Mouse (Mus musculus) ES-E14 (cell line): Measurements from ENCODE around the gene Grasp. TPM values are rescaled to one million over a fixed set of nuclear protein-coding genes. Genes with fewer than 3 reads are reported as not detected.

Source experiments
- DNase-seq: peaks from one replicate; pipeline ENCODE4 v3.0.0-alpha.2; 2013; ENCODE audit warnings: low read depth, low spot score
- H3K27ac ChIP-seq: 2 replicates; pipeline ENCODE4 v1.5.1; 2012; ENCODE audit warnings: low read depth, mild to moderate bottlenecking, low read length, moderate library complexity, mixed read lengths; ENCODE audit not compliant: poor library complexity, insufficient read depth, severe bottlenecking
- H3K36me3 ChIP-seq: 2 replicates; pipeline ENCODE4 v1.6.1; 2012; ENCODE audit warnings: mild to moderate bottlenecking, low read length, moderate library complexity, mixed read lengths; ENCODE audit not compliant: control insufficient read depth, poor library complexity, insufficient read depth, severe bottlenecking
- H3K4me1 ChIP-seq, 2 experiments: fragments of 150-350 bp in 1 of 2; sonication (generic) in 1 of 2; 2 replicates each; pipeline ENCODE4 v1.6.1; 2012; ENCODE audit warnings: low read length in 2 of 2, mild to moderate bottlenecking in 1 of 2, mixed read lengths in 1 of 2; ENCODE audit not compliant: control insufficient read depth in 2 of 2, insufficient read depth in 2 of 2, poor library complexity in 1 of 2
- H3K4me3 ChIP-seq, 2 experiments: fragments of 150-350 bp in 1 of 2; sonication (generic) in 1 of 2; 2 replicates each; pipeline ENCODE4 v1.5.1; 2012; ENCODE audit warnings: low read length in 2 of 2, low read depth in 1 of 2, mild to moderate bottlenecking in 1 of 2, mixed read lengths in 1 of 2; ENCODE audit not compliant: insufficient read depth in 1 of 2, poor library complexity in 1 of 2, severe bottlenecking in 1 of 2
- H3K9ac ChIP-seq: 2 replicates; pipeline ENCODE4 v1.6.1; 2012; ENCODE audit warnings: low read depth, mild to moderate bottlenecking, low read length, mixed read lengths; ENCODE audit not compliant: poor library complexity, insufficient read depth, severe bottlenecking
- H3K9me3 ChIP-seq: fragments of 150-350 bp; sonication (generic); 2 replicates; pipeline ENCODE4 v1.6.1; 2012; ENCODE audit warnings: low read depth, mild to moderate bottlenecking, low read length; ENCODE audit not compliant: control insufficient read depth, insufficient read depth
- CHD2 ChIP-seq: IDR thresholded peaks from 2 replicates; pipeline ENCODE4 v1.6.1; 2014; ENCODE audit warnings: mild to moderate bottlenecking, low read depth, low read length, inconsistent platforms
- HCFC1 ChIP-seq: IDR thresholded peaks from 2 replicates; pipeline ENCODE4 v1.6.1; 2012; ENCODE audit warnings: low read length, inconsistent platforms, borderline replicate concordance; ENCODE audit not compliant: insufficient read depth
- MAFK ChIP-seq: IDR thresholded peaks from 2 replicates; pipeline ENCODE4 v1.6.1; 2014; ENCODE audit warnings: mild to moderate bottlenecking, low read depth, low read length, inconsistent platforms; ENCODE audit not compliant: insufficient read depth
- ZC3H11A ChIP-seq: IDR thresholded peaks from 2 replicates; pipeline ENCODE4 v1.6.1; 2012; ENCODE audit warnings: low read depth, mild to moderate bottlenecking, inconsistent platforms, low read length, borderline replicate concordance
- ZNF384 ChIP-seq: IDR thresholded peaks from 2 replicates; pipeline ENCODE4 v1.6.1; 2012; ENCODE audit warnings: low read depth, low read length, inconsistent platforms
- in situ Hi-C, 2 experiments: fragments of 600-800 bp; cut with MboI; formaldehyde crosslinking; loops; one replicate each; pipeline ENCODE4 v1.15.1; 2025; ENCODE audit warnings: low sequenced_read_pairs in 2 of 2, inconsistent platforms in 1 of 2; ENCODE audit not compliant: unreplicated experiment in 2 of 2
- total RNA-seq: library from RNA; depleted of rRNA; stranded (reverse); fragments of 300-350 nt; gene quantifications from 2 replicates; pipeline ENCODE4 v1.2.3, GENCODE M21; 2012

The Grasp gene
- total RNA-seq, 1 experiment = 12.9 TPM

GRCm38 (mm10) chr15:101196961-101197360, 27.0 kb upstream of the Grasp start:
- in situ Hi-C loops = no loop called here
- Histone ChIP-seq H3K9ac (no peak overlapping the region), H3K36me3 (peaks cover 57% of the 10 kb centered on the region), H3K9me3 (no peaks in the 10 kb centered on the region), H3K4me1 (no peaks in the 10 kb centered on the region), H3K27ac (no peak overlapping the region), H3K4me3 (no peak overlapping the region)
- DNase-seq = no peak
- no peak for TF ChIP-seq HCFC1

- Histone ChIP-seq H3K27ac (no peak overlapping the region), H3K36me3 (peaks cover 64% of the 10 kb centered on the region), H3K9ac (no peak overlapping the region), H3K9me3 (no peaks in the 10 kb centered on the region), H3K4me3 (no peak overlapping the region), H3K4me1 (no peaks in the 10 kb centered on the region)
- TF ChIP-seq HCFC1 = no peak
- no peak for TF ChIP-seq CHD2
- no peak for TF ChIP-seq ZNF384
- TF ChIP-seq MAFK = no peak
- TF ChIP-seq ZC3H11A = no peak
- in situ Hi-C loops = no loop called here
- DNase-seq = no peak
These were observed 26.4 kb upstream of the Grasp start for GRCm38 (mm10) chr15:101197497-101198179.

GRCm38 (mm10) chr15:101198218-101198617, 25.8 kb upstream of the Grasp start:
- Histone ChIP-seq H3K9ac (no peak overlapping the region), H3K36me3 (peaks cover 68% of the 10 kb centered on the region), H3K27ac (no peak overlapping the region), H3K9me3 (no peaks in the 10 kb centered on the region), H3K4me1 (no peaks in the 10 kb centered on the region), H3K4me3 (no peak overlapping the region)
- in situ Hi-C loops = no loop called here
- no peak for TF ChIP-seq CHD2
- DNase-seq = no peak

GRCm38 (mm10) chr15:101198850-101199249, 25.1 kb upstream of the Grasp start:
- peaks cover 66% of the 10 kb centered on the region for H3K36me3 ChIP-seq
- no peaks in the 10 kb centered on the region for H3K9me3 ChIP-seq
- in situ Hi-C loops = no loop called here
- H3K4me1 ChIP-seq = no peaks in the 10 kb centered on the region
- no peak overlapping the region for H3K9ac ChIP-seq
- no peak overlapping the region for H3K4me3 ChIP-seq
- H3K27ac ChIP-seq = no peak overlapping the region
- no peak for TF ChIP-seq CHD2
- DNase-seq = no peak

GRCm38 (mm10) chr15:101200777-101201295, 23.2 kb upstream of the Grasp start:
- in situ Hi-C loops = no loop called here
- no peak overlapping the region for H3K9ac ChIP-seq
- no peak overlapping the region for H3K27ac ChIP-seq
- peaks cover 59% of the 10 kb centered on the region for H3K36me3 ChIP-seq
- no peaks in the 10 kb centered on the region for H3K4me1 ChIP-seq
- DNase-seq = no peak
- H3K9me3 ChIP-seq = no peaks in the 10 kb centered on the region
- TF ChIP-seq MAFK = no peak
- no peak for TF ChIP-seq HCFC1
- no peak for TF ChIP-seq ZC3H11A
- no peak for TF ChIP-seq ZNF384
- no peak for TF ChIP-seq CHD2
- no peak overlapping the region for H3K4me3 ChIP-seq
